Mouse (Mus musculus) C2C12 (cell line): ENCODE measurements around the gene Unc5cl. TPM values are rescaled to one million over a fixed set of nuclear protein-coding genes. Genes with fewer than 3 reads are reported as not detected.

Source experiments
- H3K27me3 ChIP-seq: one replicate; pipeline ENCODE4 v1.6.1; 2011; ENCODE audit not compliant: control insufficient read depth, insufficient read depth, insufficient read length
- H3K36me3 ChIP-seq: one replicate; pipeline ENCODE4 v1.6.1; 2011; ENCODE audit not compliant: control insufficient read depth, insufficient read depth
- H3K4me3 ChIP-seq: one replicate; pipeline ENCODE4 v1.5.1; 2011; ENCODE audit warnings: mild to moderate bottlenecking, control low read depth; ENCODE audit not compliant: poor library complexity, insufficient read depth, severe bottlenecking
- H3K79me2 ChIP-seq: one replicate; pipeline ENCODE4 v1.6.1; 2011; ENCODE audit not compliant: control insufficient read depth, insufficient read depth
- H3K79me3 ChIP-seq: one replicate; pipeline ENCODE4 v1.6.1; 2011; ENCODE audit warnings: low read depth, control low read depth
- H3ac ChIP-seq: one replicate; pipeline ENCODE3; 2011; ENCODE audit warnings: low read depth; ENCODE audit not compliant: control insufficient read depth, insufficient read length
- CEBPB ChIP-seq: IDR thresholded peaks from one replicate; pipeline ENCODE4 v1.6.1; 2011; ENCODE audit warnings: low read depth, mild to moderate bottlenecking, control low read depth, moderate library complexity
- CTCF ChIP-seq: IDR thresholded peaks from one replicate; pipeline ENCODE4 v1.5.1; 2011; ENCODE audit not compliant: control insufficient read depth, insufficient read depth, insufficient read length
- FOSL1 ChIP-seq: IDR thresholded peaks from one replicate; pipeline ENCODE4 v1.8.0; 2011; ENCODE audit warnings: mild to moderate bottlenecking, low read length; ENCODE audit not compliant: poor library complexity, insufficient read depth, severe bottlenecking
- MAX ChIP-seq: IDR thresholded peaks from one replicate; pipeline ENCODE4 v1.6.1; 2011; ENCODE audit warnings: mild to moderate bottlenecking, control low read depth
- MYOD1 ChIP-seq: IDR thresholded peaks from one replicate; pipeline ENCODE4 v1.6.1; 2011; ENCODE audit warnings: low read depth; ENCODE audit not compliant: control insufficient read depth, insufficient read length
- MYOG ChIP-seq: IDR thresholded peaks from one replicate; pipeline ENCODE4 v1.6.1; 2011; ENCODE audit not compliant: control insufficient read depth, insufficient read length; ENCODE audit errors: extremely low read depth
- USF1 ChIP-seq: IDR thresholded peaks from one replicate; pipeline ENCODE4 v1.6.1; 2011; ENCODE audit warnings: low read depth, mild to moderate bottlenecking, control low read depth, moderate library complexity
- polyA plus RNA-seq: library from polyadenylated mRNA; unstranded; fragments of >200 nt; fragmentation: generic; extraction: Trizol; gene quantifications from one replicate; pipeline ENCODE4 v1.2.1, GENCODE M21; 2012; ENCODE audit warnings: missing spikeins

Unc5cl gene
- polyA plus RNA-seq, 1 experiment: not detected

DNA sequence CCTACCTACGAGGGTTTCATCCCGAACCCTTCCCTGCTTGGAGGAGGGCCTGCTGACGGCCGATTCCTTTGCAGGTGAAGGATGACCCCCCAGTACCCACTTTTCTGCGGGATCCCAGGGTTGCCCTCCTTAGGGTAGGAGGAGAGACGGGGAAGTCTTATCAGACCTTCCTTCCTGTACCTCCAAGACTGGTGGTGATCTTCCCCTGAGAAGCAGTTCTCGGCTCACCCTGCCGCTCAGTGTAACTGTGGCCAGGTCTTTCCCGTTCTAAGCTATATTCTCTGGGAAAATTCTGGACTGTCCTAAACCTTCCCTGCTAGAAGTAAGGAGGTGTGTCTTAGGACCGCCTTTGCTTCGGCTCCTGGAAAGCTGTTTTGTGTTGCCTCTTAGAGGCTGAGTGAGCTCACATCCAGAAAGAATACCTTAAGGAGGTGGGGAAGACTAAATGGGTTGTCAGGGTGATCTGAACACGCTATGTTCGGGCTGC lies 44.4 kb upstream of the Unc5cl start:
- H3K4me3 ChIP-seq: peak overlapping the region; percentile 44
- H3K27me3 ChIP-seq: no peaks in the 10 kb centered on the region
- peaks cover 62% of the 10 kb centered on the region for H3K79me2 ChIP-seq
- peaks cover 47% of the 10 kb centered on the region for H3K79me3 ChIP-seq
- no peak for TF ChIP-seq MYOD1
- no peak for TF ChIP-seq CTCF
- peak overlapping the region; percentile 89 for H3ac ChIP-seq
- H3K36me3 ChIP-seq: peaks cover 25% of the 10 kb centered on the region

DNA sequence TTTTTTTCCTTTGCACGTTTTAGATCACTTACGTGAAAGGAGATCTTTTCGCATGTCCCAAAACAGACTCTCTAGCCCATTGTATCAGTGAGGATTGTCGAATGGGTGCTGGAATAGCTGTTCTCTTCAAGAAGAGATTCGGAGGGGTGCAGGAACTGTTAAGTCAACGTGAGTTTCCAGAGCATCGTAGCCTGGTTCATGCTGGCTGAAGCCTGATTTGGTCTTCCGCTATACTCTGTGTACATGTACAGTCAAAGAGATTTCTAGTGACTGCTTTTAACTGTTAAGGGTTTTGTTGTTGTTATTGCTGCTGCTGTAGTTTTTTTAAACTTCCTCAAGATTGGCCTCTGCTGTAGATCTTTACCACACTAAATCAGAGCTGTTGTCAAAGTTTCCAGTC lies 43.5 kb upstream of the Unc5cl start:
- H3K27me3 ChIP-seq: no peaks in the 10 kb centered on the region
- no peak for TF ChIP-seq MYOG
- no peak for TF ChIP-seq FOSL1
- no peak for TF ChIP-seq USF1
- TF ChIP-seq MAX: no peak
- no peak for TF ChIP-seq MYOD1
- no peak for TF ChIP-seq CTCF
- TF ChIP-seq CEBPB: no peak
- peak overlapping the region; percentile 44 for H3K4me3 ChIP-seq

DNA sequence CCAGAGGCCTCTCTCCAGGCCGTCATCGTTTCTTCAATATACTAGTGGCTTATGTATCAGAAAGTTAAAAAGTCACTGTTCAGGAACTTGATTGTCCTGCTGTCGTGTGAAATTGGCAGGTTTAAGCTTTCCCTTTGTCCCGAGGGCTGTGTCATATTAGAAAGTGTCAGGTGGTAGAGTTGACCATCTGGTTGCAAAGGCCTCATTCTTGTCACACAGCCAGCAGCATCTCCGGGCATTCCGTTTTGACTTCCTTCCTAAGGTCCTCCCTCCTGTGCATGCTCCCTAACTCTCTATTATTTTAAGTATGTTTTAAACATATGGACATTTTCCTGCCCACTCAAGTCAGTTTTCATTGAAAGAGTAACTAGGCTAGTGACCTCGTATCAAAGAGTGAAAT lies 38.7 kb upstream of the Unc5cl start:
- Histone ChIP-seq H3K79me2 (peaks cover 17% of the 10 kb centered on the region), H3ac (no peak overlapping the region), H3K36me3 (peaks cover 26% of the 10 kb centered on the region), H3K4me3 (no peak overlapping the region), H3K27me3 (no peaks in the 10 kb centered on the region), H3K79me3 (peaks cover 6% of the 10 kb centered on the region)
- TF ChIP-seq MYOD1 (no peak), MAX (no peak), MYOG (no peak), CEBPB (no peak), CTCF (no peak), USF1 (no peak), FOSL1 (no peak)

More for the DNA sequence above, 43.5 kb upstream of the Unc5cl start:
- Histone ChIP-seq H3K36me3 (peaks cover 22% of the 10 kb centered on the region), H3ac (peak overlapping the region; percentile 65), H3K79me3 (peaks cover 38% of the 10 kb centered on the region), H3K79me2 (peaks cover 53% of the 10 kb centered on the region)

DNA sequence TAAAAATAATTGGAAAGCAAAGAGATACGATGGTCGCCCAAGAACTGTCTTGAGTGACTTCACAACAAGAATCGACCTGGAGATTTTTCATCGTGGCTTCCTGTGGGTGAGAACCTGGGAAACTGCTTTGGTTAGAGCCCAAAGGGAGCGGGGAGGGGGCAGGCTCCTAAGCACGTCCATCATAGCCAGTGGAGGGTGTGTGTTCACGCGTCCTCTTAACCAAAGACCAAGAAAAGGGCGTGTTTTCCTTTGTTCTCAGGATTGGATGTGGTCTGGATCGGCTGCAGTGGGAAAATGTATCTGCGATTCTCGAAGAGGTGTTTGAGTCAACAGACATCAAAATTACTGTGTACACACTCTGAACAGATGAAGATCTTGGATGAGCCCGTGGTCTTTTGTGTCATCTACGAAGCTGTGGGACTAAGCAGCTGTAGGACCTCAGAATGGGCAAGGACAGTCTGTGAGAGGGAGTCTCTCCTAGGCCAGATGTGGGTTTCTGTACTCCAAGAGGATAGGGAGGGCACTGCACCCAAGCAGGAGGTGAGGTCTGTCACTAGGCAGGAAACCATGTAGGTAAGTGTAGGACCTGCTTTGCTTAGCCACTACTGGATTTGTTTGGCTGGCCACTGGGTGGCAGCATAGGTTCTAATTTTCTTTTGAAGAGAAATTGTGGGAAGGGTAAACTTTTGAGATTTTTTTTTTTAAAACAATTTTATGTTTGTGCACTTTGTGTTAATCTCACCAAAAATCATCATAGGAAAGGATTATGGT lies 38.1 kb upstream of the Unc5cl start:
- Histone ChIP-seq H3K79me3 (peaks cover 1% of the 10 kb centered on the region), H3K27me3 (no peaks in the 10 kb centered on the region), H3K4me3 (no peak overlapping the region), H3K36me3 (peaks cover 26% of the 10 kb centered on the region), H3K79me2 (peaks cover 11% of the 10 kb centered on the region), H3ac (no peak overlapping the region)
- TF ChIP-seq MYOD1 (no peak), CTCF (no peak), MYOG (no peak)

DNA sequence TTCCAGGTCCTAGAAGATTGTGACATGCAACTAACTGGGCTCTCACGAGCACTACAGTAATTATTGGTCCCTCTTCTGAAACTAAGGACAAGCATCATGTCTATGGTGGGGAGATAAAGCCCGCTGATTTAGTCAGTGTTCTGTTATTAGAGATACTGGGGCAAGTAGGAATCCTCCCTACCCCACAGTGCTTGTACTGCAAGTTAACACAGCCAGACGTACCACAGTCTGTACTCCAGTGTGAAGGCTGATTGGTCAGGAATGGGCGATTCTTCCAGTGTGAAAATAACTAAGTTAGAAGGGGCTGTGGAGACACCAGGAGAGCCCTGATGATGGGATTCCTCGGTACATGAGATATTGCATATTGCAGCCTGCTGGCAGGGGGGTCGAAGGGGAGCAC lies 37.2 kb upstream of the Unc5cl start:
- H3K36me3 ChIP-seq: peaks cover 19% of the 10 kb centered on the region
- no peak for TF ChIP-seq USF1
- TF ChIP-seq MYOG: no peak
- TF ChIP-seq FOSL1: no peak
- no peak for TF ChIP-seq CEBPB
- no peak for TF ChIP-seq MAX
- TF ChIP-seq MYOD1: no peak
- no peak for TF ChIP-seq CTCF

DNA sequence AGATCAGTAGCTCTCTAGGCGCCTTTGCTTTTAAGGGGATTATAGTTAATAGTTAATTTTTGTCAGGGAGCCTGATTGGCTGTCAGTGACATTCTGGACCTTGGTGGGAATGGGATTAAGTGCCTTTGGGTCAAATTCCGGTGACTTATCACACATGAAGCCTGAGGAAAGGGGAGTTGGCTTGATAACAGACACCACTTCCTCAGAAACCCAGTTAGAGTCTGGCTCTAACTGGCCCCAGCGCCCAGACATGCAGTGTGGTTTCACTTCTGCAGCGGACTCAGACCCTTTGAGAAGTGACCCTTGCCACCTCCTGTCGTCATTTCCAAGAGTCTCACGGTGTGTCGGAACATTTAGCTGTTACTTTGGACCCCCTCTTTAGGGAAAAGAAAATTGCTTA lies 36.5 kb upstream of the Unc5cl start:
- H3K79me2 ChIP-seq: no peaks in the 10 kb centered on the region
- H3ac ChIP-seq: no peak overlapping the region
- H3K27me3 ChIP-seq: no peaks in the 10 kb centered on the region
- H3K79me3 ChIP-seq: no peaks in the 10 kb centered on the region
- TF ChIP-seq MYOD1: no peak
- TF ChIP-seq CTCF: no peak
- TF ChIP-seq CEBPB: no peak
- no peak for TF ChIP-seq MAX
- TF ChIP-seq USF1: no peak
- no peak for TF ChIP-seq MYOG
- TF ChIP-seq FOSL1: no peak
- peaks cover 17% of the 10 kb centered on the region for H3K36me3 ChIP-seq
- no peak overlapping the region for H3K4me3 ChIP-seq

More for the DNA sequence above, 37.2 kb upstream of the Unc5cl start:
- Histone ChIP-seq H3ac (no peak overlapping the region), H3K27me3 (no peaks in the 10 kb centered on the region), H3K4me3 (no peak overlapping the region), H3K79me3 (no peaks in the 10 kb centered on the region), H3K79me2 (peaks cover 2% of the 10 kb centered on the region)
